Mouse (Mus musculus) thymus, adult 2 months (tissue): ENCODE measurements at regions not wholly inside any gene's neighbourhood (a gene's known extent, or its start where the extent isn't known, plus 50 kb on each side); places are given as distances from the start of the nearest gene placed in this dataset.

Experiments
- CTCF ChIP-seq: fragments of 200-500 bp; IDR thresholded peaks from 2 replicates; pipeline ENCODE4 v1.5.1; 2012; ENCODE audit warnings: mild to moderate bottlenecking, control low read depth, low read length, moderate library complexity, borderline replicate concordance; ENCODE audit not compliant: control insufficient read depth, poor library complexity, insufficient read depth; ENCODE audit errors: extremely low read depth
- POLR2A ChIP-seq: fragments of 200-500 bp; IDR thresholded peaks from 2 replicates; pipeline ENCODE4 v1.6.1; 2012; ENCODE audit warnings: mild to moderate bottlenecking, low read length, control low read depth, moderate library complexity; ENCODE audit not compliant: control insufficient read depth, poor library complexity, insufficient read depth; ENCODE audit errors: extremely low read depth

DNA sequence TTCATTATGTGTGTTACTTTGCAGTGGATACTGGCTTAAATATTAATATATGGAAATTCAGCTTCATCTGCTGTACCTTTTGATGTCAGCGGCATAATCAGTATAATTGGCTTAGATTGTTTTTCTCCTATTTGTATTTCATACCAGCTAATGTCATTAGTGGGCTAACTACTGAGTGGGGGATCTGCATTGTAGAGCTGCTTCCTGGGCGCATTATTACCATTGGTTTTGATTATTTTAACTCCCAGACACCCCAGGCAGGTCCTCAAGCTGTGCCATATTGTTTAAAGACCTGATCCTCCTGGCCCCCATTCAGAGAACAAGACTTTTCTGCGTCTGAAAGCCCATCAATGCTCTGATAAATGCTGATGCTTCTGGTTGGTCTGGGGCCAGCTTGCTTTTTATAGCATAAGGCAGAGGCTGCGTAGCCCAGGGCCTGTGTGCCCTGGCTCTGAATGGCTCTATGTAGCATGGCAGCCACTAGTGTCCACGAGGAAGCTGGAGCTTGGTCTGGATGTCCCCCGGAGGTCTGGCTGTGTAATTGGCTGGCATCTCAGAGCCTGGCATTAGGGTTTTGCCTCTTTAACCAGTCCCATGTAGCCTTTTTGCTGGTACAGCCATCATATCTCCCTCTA, 169.1 kb downstream of the Enc1 start:
- TF ChIP-seq POLR2A, result no peak
- TF ChIP-seq CTCF, result no peak
